Mouse (Mus musculus): Measurements from ENCODE around the gene Riox1.
"Not testable (repeated sequence)": the region's sequence is repeated elsewhere in the genome, so short reads cannot be mapped to it uniquely, and the experiment has no call there.

Gene Riox1

DNA sequence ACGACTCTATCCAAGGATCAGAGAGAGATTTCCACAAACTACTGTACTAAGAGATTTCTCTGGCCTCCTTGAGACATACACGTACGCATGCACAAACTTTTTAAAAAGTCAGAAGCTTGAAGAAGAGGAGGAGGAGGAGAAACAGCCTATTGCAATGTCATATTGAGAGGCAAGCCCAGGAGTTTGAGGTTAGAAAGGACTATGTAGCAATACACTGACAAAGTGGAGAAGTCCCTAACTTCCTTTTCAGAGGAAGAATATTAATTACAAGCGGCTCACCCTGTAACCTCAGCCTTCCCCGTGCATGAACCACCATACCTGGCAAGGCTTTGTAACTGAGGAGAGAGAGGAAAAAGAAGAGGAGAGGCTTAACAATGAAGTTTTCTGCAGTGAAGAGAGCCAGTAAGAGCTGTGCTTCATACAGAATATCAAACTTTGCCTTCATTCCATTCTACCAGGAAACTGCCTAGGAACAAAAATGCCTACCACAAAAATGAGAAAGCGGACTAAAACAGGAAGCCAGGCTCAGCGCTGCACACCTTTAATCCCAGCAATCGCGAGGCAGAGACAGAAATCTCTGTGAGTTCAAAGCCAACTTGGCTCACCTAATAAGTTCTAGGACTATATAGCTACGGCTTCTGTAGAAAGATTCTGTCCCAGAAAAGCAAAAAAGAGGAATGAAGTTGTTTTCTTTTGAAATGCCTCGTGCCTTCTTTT, 474 bp upstream of the Riox1 start:
- no peak for DNase-seq (ENCODE audit: low spot score)

GRCm38 (mm10) chr12:83950840-83951701, 663 bp downstream of the Riox1 start:
- peak; percentile 26 for DNase-seq (ENCODE audit: low spot score)

DNA sequence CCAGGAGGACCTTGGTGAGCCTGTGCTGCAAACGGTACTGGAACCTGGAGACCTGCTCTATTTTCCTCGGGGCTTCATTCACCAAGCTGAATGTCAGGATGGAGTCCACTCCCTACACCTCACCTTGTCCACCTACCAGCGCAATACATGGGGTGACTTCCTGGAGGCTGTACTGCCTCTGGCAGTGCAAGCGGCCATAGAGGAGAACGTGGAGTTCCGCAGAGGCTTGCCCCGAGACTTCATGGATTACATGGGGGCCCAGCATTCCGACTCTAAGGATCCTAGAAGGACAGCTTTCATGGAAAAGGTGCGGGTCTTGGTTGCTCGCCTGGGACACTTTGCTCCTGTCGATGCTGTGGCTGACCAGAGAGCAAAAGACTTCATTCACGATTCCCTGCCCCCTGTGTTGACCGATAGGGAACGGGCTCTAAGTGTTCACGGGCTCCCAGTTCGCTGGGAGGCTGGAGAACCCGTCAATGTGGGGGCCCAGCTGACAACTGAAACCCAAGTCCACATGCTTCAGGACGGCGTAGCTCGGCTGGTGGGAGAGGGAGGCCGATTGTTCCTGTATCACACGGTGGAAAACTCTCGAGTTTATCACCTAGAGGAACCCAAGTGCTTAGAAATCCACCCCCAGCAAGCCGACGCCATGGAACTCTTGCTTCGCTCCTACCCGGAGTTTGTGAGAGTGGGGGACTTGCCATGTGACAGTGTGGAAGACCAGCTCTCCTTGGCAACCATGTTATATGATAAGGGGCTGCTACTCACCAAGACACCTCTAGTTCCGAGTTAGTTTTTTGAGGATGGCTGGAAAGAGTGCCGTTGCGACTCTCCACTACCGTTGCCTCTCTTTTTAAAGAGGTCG, 1.5 kb downstream of the Riox1 start:
- no peak for DNase-seq (ENCODE audit: low spot score)

- DNase-seq (ENCODE audit: low spot score), result no peak
Measured at GRCm38 (mm10) chr12:83958278-83958677, 7.9 kb downstream of the Riox1 start.

DNA sequence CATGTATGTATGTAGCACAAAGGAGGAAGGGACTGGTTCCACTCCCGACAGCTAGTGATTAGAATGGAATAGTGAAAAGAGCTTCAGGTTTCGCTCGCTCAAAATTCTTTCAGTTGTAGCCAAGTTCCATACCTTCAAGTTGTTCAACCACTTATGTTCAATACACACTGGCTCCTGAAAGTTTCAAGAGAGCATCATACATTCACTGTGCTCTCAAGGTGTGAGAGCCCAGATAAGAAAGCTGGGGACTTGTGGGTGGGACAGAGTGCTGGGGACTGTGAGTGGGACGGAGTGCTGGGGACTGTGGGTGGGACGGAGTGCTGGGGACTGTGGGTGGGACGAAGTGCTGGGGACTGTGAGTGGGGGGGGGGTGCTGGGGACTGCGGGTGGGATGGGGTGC, 14.8 kb downstream of the Riox1 start:
- DNase-seq (ENCODE audit: low spot score), result no peak

- peak; percentile 66 for DNase-seq (ENCODE audit: low spot score)
Measured at GRCm38 (mm10) chr12:83972117-83972516, 21.7 kb downstream of the Riox1 start.

- DNase-seq (ENCODE audit: low spot score), result no peak
Measured at GRCm38 (mm10) chr12:83978862-83979261, 28.5 kb downstream of the Riox1 start.

DNA sequence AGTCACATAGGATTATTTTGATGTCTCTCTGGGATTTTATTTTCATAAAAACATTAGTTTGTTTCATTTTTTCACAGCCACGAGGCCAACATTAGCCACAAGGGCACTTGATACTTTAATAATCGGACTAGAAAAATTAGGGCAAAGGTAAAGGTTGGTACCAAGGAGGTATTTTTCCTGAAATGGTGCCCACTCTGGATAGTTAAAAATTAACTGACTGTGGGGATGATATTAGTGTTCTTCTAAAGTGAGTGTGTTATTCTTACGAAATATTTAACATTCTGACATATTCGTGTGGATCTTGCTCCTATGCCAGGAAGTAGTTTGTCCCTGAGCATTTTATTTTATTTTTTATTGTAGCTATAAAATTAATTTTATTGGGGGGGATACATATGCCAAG, 31.2 kb downstream of the Riox1 start:
- no peak for DNase-seq (ENCODE audit: low spot score)

GRCm38 (mm10) chr12:83984752-83985151, 34.3 kb downstream of the Riox1 start, which contains the start of gene Heatr4:
Heatr4 (minus strand) TSS chr12:83984852.
- no peak for DNase-seq (ENCODE audit: low spot score)

- DNase-seq (ENCODE audit: low spot score), result no peak
Measured at GRCm38 (mm10) chr12:83987242-83987582, 36.8 kb downstream of the Riox1 start.

GRCm38 (mm10) chr12:83987583-83988441, 37.4 kb downstream of the Riox1 start, which contains the start of gene Acot2:
Acot2 (plus strand) TSS chr12:83987861.
- DNase-seq (ENCODE audit: low spot score), result peak; percentile 90

DNA sequence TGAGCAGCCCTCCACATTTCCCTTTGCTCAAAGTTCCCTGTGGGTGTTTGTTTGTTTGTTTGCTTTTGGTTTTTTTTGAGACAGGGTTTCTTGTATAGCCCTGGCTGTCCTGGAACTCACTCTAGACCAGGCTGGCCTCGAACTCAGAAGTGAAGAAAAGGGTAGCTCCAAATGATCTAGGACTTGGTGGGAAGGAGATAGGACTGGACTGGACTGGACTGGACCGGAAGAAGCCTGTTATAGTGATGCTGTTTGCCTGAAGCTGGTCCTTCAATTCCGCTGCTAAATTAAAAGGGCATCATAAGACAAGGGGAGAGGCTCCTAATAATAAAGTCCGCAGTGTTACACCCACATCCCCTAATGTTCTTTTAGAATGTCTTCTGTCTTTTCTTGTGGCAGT, 38.1 kb downstream of the Riox1 start:
- DNase-seq (ENCODE audit: low spot score), result peak; percentile 19

DNA sequence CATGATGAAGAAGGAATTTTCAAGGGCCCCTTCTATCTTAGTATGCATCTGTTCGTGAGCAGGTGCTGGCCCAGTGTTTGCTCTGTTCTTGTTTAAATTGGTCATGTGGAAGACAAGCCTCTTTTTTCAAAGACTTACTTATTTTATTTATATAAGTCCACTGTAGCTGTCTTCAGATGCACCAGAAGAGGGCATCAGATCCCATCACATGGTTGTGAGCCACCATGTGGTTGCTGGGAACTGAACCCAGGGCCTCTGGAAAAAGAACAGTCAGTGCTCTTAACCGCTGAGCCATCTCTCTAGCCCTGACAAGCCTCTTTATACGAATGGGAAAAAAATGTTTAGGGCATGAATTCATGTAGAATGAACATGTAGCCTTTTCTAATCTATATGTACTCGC, 39.0 kb downstream of the Riox1 start:
- DNase-seq (ENCODE audit: low spot score), result no peak

DNA sequence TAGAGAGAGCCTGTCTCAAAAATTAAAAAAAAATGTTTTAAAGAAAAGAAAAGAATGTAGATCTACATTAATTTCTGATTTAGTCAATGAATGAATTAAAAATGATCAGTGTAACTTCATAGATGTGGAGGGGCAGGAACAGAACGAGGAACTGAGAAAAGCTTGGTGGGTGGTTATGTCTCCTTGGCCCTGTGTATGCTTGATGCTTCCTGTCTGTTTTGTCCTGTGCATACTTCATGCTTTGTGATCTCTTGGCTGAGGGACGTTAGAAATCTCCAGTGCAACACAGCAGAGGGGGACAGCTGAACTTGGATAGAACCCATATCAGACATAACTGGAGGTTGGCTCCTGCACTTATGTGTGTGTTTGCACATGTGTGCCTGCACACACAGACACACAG, 46.8 kb downstream of the Riox1 start:
- DNase-seq (ENCODE audit: low spot score), result no peak

GRCm38 (mm10) chr12:83998341-83999107, 48.1 kb downstream of the Riox1 start:
- no peak for DNase-seq (ENCODE audit: low spot score)

- DNase-seq (ENCODE audit: low spot score), result not testable (repeated sequence)
Measured at GRCm38 (mm10) chr12:83999237-83999636, 48.8 kb downstream of the Riox1 start.

DNA sequence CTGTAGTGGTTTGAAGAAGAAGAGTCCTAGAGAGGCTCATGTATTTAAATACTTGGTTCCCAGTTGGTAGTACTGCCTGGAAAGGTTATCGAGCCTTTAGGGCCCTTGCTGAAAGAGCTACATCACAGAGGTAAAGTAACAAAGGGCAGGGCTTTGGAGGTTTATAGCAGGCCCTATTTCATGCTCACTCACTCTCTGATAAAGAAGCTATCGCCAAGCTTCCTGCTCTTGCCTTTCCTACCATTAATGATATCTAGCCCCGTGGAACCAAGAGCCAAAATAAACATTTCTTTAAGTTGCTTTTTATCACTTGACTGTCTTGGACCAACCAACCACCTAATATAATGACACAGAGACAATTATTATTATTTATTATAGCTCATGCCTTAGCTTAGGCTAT, 50.0 kb downstream of the Riox1 start:
- no peak for DNase-seq (ENCODE audit: low spot score)
